Mouse (Mus musculus): ENCODE measurements at regions not wholly inside any gene's neighbourhood (a gene's known extent, or its start where the extent isn't known, plus 50 kb on each side); places are given as distances from the start of the nearest gene placed in this dataset.

GRCm38 (mm10) chr3:35027898-35028297 lies 377.7 kb downstream of the Sox2 start:
- DNase-seq: no peak

- DNase-seq: no peak
Observed at GRCm38 (mm10) chr3:35029924-35030323, 379.7 kb downstream of the Sox2 start.

- no peak for DNase-seq
Observed at GRCm38 (mm10) chr3:35033587-35033986, 383.4 kb downstream of the Sox2 start.

GRCm38 (mm10) chr3:35035234-35035633 lies 385.0 kb downstream of the Sox2 start:
- DNase-seq: no peak

- DNase-seq: no peak
Observed at GRCm38 (mm10) chr3:35043705-35044104, 393.5 kb downstream of the Sox2 start.

GRCm38 (mm10) chr3:35059438-35059837 lies 409.2 kb downstream of the Sox2 start:
- DNase-seq: no peak

- no peak for DNase-seq
Observed at GRCm38 (mm10) chr3:35060042-35060441, 409.8 kb downstream of the Sox2 start.

GRCm38 (mm10) chr3:35066824-35067223 lies 416.6 kb downstream of the Sox2 start:
- no peak for DNase-seq

- no peak for DNase-seq
Observed at GRCm38 (mm10) chr3:35068586-35068985, 418.4 kb downstream of the Sox2 start.

- no peak for DNase-seq
Observed at GRCm38 (mm10) chr3:35071046-35071445, 420.8 kb downstream of the Sox2 start.

- no peak for DNase-seq
Observed at GRCm38 (mm10) chr3:35079887-35080286, 429.7 kb downstream of the Sox2 start.

- no peak for DNase-seq
Observed at GRCm38 (mm10) chr3:35084091-35084867, 434.1 kb downstream of the Sox2 start.

GRCm38 (mm10) chr3:35088241-35089080 lies 438.3 kb downstream of the Sox2 start:
- no peak for DNase-seq

GRCm38 (mm10) chr3:35090496-35091133 lies 440.4 kb downstream of the Sox2 start:
- DNase-seq: no peak

- DNase-seq: no peak
Observed at GRCm38 (mm10) chr3:35093001-35093400, 442.8 kb downstream of the Sox2 start.

GRCm38 (mm10) chr3:35095221-35095620 lies 445.0 kb downstream of the Sox2 start:
- no peak for DNase-seq

- DNase-seq: no peak
Observed at GRCm38 (mm10) chr3:35096381-35096780, 446.2 kb downstream of the Sox2 start.

GRCm38 (mm10) chr3:35097766-35098165 lies 447.6 kb downstream of the Sox2 start:
- DNase-seq: no peak

- no peak for DNase-seq
Observed at GRCm38 (mm10) chr3:35099226-35099625, 449.0 kb downstream of the Sox2 start.

- no peak for DNase-seq
Observed at GRCm38 (mm10) chr3:35099876-35100420, 449.7 kb downstream of the Sox2 start.

- no peak for DNase-seq
Observed at GRCm38 (mm10) chr3:35101286-35101685, 451.1 kb downstream of the Sox2 start.

GRCm38 (mm10) chr3:35101951-35102350 lies 451.7 kb downstream of the Sox2 start:
- no peak for DNase-seq
